Mouse (Mus musculus): ENCODE data around the gene Prkcq.

- no peak for TF ChIP-seq POLR2A (IDR thresholded peaks at IDR 0.05; ENCODE audit: borderline replicate concordance, low read depth, low read length)
- TF ChIP-seq CTCF (IDR thresholded peaks at IDR 0.05; ENCODE audit: low read depth, low read length), result no peak
Observed at GRCm38 (mm10) chr2:11182096-11182495, 10.2 kb downstream of the Prkcq start.
